Mouse (Mus musculus) spleen, embryonic (tissue): Measurements from ENCODE around the gene Kazald1.

Source experiments
- CTCF ChIA-PET: fragments of 350-600 bp; sonication (Branson Sonifier 250); formaldehyde crosslinking; loops from one replicate; lab custom pipeline; 2022; lab: Charles Lee

Kazald1 gene

DNA sequence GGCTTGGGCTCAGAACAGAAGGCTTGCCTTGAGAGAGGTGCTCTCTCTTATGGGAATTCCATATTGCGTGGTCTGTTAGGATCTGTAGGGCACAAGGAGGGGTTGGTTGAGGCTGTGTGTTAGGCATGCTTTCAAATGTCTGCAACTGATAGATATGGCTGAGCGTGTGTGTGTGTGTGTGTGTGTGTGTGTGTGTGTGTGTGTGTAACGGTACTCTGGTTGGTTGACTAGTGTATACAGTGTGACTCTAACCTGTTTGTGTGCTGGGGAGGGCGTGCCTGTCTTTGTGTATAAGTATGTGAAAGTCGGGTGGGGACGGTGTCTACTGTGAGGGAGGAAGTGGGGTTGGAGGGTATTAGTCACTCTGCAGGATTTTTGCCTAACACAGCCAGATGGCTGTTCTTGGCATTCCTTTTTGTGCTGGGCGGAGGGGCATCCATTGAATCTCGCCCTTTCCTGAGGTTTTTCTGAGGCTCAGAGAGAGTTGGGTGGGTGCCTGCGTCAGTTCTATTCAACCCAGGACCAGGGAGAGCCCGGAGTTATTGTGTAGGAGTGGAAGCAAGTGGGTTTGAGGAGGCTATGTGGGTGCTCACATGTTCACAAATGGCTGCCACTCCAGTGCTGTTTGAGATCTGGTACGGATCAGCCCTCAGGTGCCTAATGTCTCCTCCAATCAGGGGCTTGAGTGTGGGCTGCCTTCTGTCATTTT, 27.0 kb upstream of the Kazald1 start:
- CTCF ChIA-PET = interaction anchor here (0.8 to 1.6 kb wide), 3 partner anchors 10 to 21 kb away, joined by 4 to 7 read pairs (median 6); no protein-coding TSS in a partner anchor

DNA sequence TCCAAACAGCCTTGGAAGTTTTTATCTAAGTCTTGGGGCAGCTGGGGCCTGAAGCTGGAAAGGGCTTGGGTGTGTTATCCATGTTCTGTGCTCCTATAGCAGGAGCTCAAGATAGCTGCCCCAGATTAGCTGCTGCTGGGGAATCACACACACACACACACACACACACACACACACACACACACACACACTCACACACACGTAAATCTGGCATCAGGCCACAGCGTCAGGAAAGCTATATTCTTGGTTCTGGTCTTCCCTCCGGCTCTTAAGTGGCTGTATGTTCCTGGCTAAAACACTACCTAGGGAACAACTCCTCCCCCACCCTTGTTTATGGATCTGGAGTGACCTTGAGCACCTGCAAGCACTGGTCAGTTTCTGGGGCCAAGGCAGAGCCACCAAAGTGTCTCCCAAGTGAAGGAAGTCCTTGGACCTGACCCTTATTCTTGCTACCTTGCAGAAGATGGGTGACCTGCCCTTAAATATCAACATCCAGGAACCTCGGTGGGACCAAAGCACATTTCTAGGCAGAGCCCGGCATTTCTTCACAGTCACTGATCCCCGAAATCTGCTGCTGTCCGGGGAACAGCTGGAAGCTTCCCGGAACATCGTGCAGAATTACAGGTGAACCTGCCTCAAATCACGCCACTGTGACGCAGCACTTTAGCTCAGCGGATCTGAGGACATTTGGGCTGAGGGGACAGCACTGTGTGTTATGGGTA, 26.2 kb upstream of the Kazald1 start:
- CTCF ChIA-PET = no interaction called here

DNA sequence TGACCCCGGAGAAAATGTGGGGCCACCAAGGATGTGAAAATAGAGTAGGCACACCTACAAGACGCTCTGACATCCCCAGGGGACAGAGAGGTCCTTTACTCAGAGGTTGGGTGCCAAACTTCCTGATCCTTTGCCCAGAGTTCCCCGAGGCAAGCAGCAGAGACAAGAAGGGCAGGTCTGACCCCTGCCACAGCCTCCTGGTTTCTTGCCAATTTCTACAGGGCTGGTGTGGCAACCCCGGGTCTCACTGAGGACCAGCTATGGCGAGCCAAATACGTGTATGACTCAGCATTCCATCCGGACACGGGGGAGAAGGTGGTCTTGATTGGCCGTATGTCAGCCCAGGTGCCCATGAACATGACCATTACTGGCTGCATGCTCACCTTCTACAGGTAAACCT, 25.5 kb upstream of the Kazald1 start:
- CTCF ChIA-PET = no interaction called here

DNA sequence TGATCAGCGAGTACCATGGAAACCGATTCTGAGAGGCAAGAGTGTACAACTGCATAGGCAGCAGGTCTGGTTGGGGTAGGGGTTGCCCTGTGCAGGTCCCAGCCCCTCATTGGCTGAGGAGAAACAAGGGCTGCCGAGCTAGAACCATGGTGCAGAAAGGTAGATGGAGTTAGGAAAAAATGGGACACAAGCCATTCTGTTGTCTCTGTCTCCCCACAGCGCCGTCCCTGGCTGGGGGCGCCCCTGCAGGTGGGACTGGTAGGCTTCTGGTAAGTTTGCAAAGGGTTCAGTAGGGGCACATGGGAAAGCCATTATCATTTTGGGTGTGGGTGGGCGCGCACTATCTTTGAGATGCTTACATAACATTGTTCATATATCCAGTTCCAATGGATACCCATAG, 21.6 kb upstream of the Kazald1 start:
- CTCF ChIA-PET = no interaction called here

DNA sequence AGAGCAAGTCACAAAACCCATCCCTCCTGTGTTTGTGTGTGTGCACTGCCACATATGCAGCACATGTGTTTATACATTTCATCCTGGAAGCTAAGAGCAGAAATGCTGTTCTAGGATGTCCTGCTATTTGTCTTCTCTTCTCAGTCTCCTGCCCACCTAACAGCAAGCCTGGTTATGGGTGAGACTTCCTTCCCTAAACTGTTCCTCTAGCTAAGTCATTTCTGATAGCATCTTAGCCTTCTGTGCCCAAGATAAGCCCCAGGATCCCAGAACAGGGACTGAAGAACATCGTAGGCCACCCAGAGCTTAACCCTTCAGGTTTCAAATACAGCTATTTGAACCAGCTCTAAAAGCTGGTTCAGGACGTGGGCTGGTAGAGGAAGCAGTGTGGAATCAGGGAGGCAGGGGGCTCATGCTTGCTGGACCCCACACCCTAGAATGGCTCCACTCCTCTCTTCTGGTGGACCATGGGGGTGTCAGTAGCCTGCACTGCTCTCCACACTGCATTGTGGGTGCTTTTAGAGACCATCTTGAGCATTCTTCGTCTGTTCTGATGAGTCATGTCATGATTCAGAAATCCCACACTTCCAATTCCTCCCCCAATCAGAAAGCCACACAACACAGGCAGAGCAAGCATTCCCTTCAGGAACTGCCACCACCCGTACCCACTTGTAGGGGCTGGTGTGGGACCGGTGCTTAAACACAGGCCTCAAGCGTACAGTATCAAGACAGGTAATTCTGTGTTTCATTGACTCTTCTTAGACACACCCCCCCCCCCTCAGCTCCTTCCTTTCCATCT, 19.9 kb upstream of the Kazald1 start:
- CTCF ChIA-PET = interaction anchor here (0.6 kb wide), 3 partner anchors 38 to 1550 kb away, joined by 3 to 4 read pairs (median 3); no protein-coding TSS in a partner anchor

DNA sequence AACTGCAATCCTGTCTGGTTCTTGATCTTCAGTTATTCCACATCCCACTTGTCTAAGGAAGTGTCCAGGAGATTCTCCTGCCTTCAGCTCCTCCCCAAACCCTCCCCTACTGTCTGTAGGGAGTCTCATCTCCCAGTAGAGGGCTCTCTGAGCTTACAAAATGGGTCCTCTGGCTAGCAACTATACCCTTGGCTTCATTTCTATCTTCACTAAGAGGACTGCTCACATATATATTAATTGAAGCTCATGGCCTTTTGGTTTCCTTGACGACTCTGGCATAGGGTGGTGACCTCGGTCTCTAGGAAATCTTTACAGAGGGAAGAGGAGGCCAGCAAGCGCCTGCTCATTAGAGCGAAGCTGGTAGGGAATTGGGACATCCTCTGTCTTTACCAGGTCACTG, 18.7 kb upstream of the Kazald1 start:
- CTCF ChIA-PET = interaction anchor here (0.8 kb wide), 1 partner anchor 13 kb away, joined by 3 read pairs; no protein-coding TSS in a partner anchor

DNA sequence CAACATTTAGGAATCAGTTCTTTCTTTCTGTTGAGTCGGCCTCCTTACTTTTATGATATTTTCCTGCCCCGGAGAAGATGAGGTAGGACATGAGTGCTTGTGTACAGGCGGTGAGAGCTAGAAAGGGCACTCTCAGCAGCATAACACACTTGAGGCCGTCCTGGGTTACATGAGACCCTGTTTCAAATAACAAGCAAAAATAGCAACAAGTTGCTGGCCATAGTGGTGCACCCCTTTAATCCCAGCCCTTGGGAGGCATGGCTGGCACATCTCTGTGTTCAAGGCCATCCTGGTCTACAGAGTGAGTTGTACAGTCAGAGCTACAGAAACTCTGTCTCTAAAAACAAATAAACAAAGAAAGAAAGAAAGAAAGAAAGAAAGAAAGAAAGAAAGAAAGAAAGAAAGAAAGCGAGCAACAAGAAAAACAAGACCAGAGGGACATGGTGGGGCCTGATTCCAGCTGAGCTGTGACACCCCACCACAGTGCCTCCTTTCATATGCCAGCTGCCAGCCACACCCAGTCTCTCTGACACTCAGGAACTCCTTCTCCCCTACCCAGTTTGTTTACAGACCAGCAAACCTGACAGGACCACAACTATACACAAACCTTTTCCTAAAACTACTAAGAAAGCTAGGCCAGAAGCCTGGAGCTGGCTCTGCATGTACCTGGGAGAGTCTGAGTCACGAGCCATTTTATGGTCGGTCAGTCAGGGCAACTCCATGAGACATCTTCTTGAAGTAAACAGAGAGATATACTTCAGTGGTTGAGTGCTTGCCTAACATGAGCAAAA, 17.9 kb upstream of the Kazald1 start:
- CTCF ChIA-PET = interaction anchor here (0.5 to 2.4 kb wide), 8 partner anchors 10 to 706 kb away, joined by 3 to 9 read pairs (median 4); partner anchors contain the start of genes Kazald1, Sfxn3 and Twnk

DNA sequence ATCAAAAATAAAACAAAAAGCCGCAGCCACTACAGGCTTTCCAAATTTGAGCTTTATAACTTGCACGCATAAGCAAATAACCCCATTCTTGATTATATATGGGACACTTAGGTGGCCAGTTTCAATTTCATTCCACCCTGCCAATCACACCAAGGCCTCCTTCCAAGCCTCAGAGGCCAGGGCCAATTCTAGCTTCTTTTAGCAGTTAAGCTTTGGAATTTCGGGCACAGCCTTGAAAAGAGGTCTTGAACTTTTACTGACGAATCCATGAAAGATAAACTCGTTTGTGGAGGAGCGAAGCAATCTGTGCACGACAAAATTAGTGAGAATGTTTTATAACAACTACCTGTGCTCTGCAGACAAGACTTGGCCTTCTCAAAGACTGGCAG, 17.3 kb upstream of the Kazald1 start:
- CTCF ChIA-PET = interaction anchor here (1.0 to 2.4 kb wide), 5 partner anchors 10 to 52 kb away, joined by 3 to 9 read pairs (median 3); partner anchors contain the start of genes Kazald1, Sfxn3 and Twnk

DNA sequence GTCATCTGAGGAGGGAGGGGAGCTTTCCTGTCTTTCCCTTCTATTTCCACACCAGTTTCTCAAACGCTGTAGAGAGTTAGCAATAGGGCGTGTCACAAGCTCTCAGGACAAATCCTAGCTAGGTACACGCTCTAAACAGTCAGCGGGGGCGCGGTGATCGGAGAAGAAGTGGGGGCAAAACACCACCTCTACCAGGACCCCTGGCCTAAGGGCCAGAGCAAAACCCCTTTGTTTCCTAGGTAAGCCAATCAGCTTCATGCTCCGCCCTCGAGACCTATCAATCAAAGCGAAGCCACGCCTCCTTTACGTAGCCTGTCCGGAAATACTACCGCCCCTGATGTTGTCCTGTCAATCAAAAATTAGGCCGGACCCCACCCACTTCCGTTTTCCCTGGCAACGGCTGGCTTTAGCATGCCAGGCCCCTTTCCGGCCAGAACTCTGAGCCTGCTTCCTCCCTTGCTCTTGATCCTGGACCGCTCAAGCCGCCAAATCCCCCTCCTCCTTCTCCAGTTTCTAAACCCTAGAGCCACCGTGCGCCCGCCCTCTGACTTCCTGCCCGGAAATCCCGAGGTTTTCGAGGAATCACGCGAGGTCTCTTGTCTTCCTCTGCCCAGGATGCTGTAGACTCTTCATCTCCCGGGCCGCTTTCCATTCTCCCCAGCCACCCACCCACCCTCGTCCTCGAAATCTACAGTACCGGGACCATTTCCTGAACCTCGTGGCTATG, 16.8 kb upstream of the Kazald1 start:
- CTCF ChIA-PET = interaction anchor here (0.7 to 2.4 kb wide), 6 partner anchors 11 to 84 kb away, joined by 3 to 9 read pairs (median 4); partner anchors contain the start of genes Kazald1, Sfxn3 and Twnk

DNA sequence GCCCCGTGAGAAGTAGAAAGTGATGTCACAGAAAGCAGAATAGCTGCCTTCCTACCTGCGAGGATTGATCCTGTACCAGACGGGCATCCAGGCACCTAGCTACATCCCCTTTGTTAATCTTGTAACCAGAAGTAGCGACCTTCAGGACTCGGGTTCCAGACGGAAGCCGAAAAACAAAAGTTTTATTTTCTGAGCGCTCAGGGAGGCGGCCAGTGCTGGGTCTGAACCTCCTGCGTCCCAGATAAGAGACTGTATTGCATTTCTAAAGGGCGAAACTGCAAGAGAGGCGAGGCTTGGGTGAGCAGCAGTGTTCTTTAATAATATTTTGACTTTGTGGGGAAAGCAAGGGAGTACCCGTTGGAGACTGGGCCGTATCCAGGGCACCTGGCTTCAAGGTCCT, 16.2 kb upstream of the Kazald1 start:
- CTCF ChIA-PET = interaction anchor here (0.7 to 2.4 kb wide), 2 partner anchors 16 to 85 kb away, joined by 4 to 9 read pairs; partner anchors contain the start of gene Kazald1

DNA sequence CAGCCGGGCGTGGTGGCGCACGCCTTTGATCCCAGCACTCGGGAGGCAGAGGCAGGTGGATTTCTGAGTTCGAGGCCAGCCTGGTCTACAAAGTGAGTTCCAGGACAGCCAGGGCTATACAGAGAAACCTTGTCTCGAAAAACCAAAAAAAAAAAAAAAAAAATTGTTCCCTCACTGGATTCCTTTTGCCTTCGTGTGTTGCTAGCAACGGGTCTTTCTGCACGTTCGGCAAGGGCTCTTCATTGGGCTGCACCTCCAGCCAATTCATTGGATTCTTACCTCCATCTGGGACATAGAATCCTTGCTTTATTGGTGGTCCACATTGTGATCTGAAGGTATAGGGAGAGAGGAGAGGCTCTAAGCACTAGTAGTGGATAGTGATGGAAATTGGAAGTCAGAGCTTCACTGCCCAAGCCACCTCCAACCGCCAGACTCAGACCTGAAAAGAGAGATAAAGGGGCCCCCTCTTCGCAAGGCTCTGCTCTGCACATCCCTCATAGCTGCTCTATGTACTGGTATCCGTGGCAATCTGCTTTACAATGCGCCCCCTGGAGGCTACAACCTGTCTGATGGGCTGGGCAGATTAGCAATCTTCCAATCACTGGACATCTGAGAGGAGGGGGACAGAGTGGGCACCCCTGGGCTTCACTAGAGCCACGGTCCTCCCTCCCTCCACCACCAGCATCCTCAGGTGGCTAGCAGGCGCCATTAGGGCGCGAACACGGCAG, 11.3 kb upstream of the Kazald1 start:
- CTCF ChIA-PET = interaction anchor here (0.7 kb wide), 1 partner anchor 159 kb away, joined by 5 read pairs; no protein-coding TSS in a partner anchor

DNA sequence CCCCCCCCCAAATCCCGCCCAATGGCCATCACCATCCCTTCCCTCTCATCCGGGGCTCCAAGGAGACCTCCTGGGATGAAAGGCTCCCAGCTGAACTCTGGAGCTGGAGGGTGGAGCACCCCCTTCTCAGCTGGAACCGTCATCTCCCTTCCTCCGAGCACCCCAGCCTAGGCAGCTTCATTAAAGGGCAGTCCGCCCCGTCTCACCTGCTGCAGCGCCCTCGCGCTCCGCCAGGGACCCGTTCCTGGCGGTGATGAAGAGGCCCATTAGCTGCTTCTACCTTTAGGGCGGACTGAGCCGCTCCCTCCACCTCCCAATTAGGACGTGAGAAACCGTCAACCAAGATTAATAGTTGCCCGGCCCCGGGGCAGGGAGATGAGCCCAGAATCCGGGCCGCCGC, 9.8 kb upstream of the Kazald1 start:
- CTCF ChIA-PET = interaction anchor here (0.9 kb wide), 1 partner anchor 16 kb away, joined by 3 read pairs; no protein-coding TSS in a partner anchor

DNA sequence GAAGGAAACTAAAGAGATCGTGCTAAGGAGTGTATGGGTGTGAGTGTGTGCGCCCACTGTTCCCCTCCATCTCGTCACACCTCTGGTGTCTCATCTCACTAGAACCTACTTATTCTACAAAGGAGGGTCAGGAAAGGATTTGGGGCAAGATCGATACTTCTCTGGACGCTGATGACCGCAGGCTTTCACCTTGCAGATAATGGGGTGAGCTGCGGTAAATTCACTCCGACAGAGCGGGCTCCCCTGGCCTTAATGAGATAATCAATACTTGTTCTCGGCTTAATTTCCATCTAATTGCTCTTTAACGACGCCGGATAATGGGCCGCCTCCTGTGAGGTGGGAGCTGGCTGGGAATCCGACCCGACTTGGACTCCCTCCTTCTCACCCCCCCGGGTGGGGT, 7.9 kb upstream of the Kazald1 start:
- CTCF ChIA-PET = no interaction called here

DNA sequence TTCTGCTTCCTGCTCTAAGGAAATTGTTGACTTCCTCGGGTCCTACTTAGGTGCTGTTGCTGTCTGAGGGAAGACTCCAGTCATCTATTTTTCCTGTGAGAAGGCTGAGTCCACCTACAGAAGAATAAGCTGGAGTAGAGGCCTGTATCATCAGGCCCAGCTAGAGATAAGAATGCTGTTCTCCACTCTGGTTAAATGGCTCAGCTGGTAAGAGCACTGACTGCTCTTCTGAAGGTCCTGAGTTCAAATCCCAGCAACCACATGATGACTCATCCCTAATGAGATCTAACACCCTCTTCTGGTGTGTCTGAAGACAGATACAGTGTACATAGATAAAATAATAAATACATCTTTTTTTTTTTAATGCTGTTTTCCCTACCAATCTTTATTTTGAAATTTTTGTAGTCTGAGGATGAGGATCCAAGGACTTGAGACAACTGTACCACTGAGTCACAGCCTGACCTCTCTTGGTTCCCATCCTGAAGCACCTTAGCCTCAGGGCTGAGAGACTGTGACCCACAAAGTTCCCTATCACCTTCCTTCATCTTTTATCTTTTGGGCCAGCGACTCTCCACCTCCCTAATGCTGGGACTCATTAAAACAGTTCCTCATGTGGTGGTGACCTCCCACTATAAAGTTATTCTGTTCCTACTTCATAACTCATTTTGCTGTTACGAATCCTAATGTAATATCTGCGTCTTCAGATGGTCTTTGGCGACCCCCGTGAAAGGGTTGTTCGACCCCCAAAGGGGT, 7.1 kb upstream of the Kazald1 start:
- CTCF ChIA-PET = no interaction called here

DNA sequence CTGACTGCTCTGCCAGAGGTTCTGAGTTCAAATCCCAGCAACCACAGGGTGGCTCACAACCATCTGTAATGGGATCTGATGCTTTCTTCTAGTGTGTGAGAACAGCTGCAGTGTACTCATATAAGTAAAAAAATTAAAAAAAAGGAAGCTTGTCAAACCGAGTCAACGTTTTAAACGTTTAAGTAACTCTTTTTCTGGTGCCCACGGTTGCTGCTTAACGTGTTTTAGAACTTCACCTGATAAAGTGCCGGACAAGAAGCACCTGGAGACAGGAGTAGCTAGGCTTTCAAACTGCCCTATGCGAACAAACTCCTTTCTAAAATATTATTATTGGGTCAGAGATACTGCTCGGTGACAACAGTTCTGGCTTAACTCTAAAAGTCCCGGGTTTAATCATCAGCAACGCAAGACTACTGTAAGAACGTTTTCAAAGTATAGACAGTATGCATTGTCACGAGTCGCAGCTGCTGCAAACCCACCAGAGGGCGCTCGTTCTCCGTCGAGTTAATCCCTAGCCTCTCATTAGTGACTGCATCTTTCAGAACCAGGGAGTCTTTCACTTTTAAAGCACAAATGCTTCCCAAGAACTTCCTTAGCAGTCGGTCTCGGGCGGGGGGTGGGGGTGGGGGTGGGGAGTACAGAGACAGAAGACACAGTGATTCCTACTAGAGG, 1.0 kb upstream of the Kazald1 start:
- CTCF ChIA-PET = interaction anchor here (0.6 to 2.3 kb wide), 2 partner anchors 16 to 1616 kb away, joined by 6 to 9 read pairs; no protein-coding TSS in a partner anchor

DNA sequence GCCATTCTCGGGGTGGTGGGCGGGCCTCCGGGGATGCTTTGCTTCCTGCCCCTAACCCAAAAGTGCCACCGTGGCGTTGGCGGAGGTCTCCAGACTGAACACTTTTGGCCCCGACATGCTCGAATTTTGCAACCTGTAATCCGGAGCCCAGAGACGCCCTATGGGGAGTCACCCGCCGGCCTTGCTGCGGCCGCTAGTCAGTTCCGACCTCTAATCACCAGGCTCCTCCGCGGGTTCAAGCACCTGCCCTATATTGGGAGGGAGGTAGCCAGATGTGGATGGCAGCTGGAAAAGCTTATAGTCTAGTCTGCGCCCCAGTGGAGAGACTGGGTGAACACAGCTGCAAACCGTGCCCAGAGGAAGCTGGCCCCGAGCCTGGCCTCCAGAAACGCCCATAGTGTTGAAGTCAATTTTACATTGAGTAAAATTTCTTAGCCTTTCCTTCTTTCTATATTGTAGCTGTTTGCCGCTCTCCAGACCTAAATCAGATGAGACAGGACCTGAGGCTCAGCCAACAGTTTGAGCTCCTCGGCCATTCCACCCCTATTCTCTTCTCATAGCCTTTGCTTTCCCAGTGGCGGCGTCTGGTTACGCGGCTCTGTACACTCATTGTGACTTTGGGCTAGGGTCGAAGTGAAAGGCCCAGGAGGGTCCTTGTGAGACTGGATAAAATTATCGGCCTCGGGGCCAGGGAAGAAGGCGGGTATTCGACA, 438 bp downstream of the Kazald1 start:
- CTCF ChIA-PET = interaction anchor here (0.5 to 2.3 kb wide), 4 partner anchors 17 to 711 kb away, joined by 3 to 24 read pairs (median 6); partner anchors contain the start of gene Twnk

DNA sequence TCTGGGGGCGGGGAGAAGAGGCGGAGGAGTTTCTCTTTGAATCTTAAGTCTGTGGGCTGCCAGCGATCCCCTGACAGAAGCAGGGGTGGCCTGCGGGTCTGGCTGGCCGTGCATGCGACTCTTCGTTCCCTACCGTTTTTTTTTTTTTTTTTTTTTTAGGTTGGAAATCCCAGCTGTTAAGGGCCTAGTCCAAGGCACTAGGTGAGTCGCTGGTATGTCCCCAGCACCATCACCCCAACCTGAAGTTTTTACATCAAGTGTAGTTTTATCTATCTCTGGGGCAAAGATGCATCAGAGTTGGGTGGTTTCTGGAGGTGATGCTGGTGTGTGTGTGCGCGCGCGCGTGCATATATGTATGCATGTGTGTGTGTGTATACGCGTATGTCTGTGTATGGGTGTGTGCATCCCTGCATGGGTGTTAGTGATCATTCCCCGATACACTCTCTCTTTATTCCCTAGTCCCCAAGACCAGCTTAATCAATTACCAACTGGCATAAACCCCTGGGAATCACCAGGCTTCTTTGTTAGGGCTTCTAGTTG, 1.1 kb downstream of the Kazald1 start:
- CTCF ChIA-PET = interaction anchor here (0.5 kb wide), 1 partner anchor 574 kb away, joined by 24 read pairs; no protein-coding TSS in a partner anchor
